Mouse (Mus musculus) liver, embryonic 16.5 days (tissue): ENCODE data around the gene Cog2. TPM values are rescaled to one million over a fixed set of nuclear protein-coding genes. Genes with fewer than 3 reads are reported as not detected.
A peak's percentile ranks its signal among the peaks of the same experiment; 100 is the strongest.

Experiments used
- ATAC-seq: fragments of 200-750 bp; cut with Nextera tagmentation; 2 replicates; pipeline ENCODE4 v1.8.0; 2017; ENCODE audit warnings: low read depth, mild to moderate bottlenecking, moderate number of reproducible peaks, moderate library complexity
- H3K27ac ChIP-seq: fragments of 300-500 bp; sonication (generic); 2 replicates; pipeline ENCODE4 v1.5.1; 2014; ENCODE audit warnings: mild to moderate bottlenecking, low read length
- H3K27me3 ChIP-seq: fragments of 300-500 bp; sonication (generic); 2 replicates; pipeline ENCODE4 v1.6.1; 2014; ENCODE audit warnings: low read depth, low read length, mixed read lengths; ENCODE audit not compliant: control insufficient read depth, insufficient read depth
- H3K36me3 ChIP-seq: fragments of 300-500 bp; sonication (generic); 2 replicates; pipeline ENCODE4 v1.6.1; 2014; ENCODE audit warnings: mild to moderate bottlenecking; ENCODE audit not compliant: control insufficient read depth, insufficient read depth
- H3K4me1 ChIP-seq: fragments of 300-500 bp; sonication (generic); 2 replicates; pipeline ENCODE4 v1.6.1; 2014; ENCODE audit warnings: low read depth, low read length, mixed read lengths; ENCODE audit not compliant: control insufficient read depth
- H3K4me2 ChIP-seq: fragments of 300-500 bp; sonication (generic); 2 replicates; pipeline ENCODE4 v1.6.1; 2014; ENCODE audit warnings: low read depth, low read length, mixed read lengths
- H3K4me3 ChIP-seq: fragments of 300-500 bp; sonication (generic); 2 replicates; pipeline ENCODE4 v1.5.1; 2014; ENCODE audit warnings: low read depth, mild to moderate bottlenecking, low read length
- H3K9ac ChIP-seq: fragments of 300-500 bp; sonication (generic); 2 replicates; pipeline ENCODE4 v1.6.1; 2014; ENCODE audit warnings: low read depth, low read length
- H3K9me3 ChIP-seq: fragments of 300-500 bp; sonication (generic); replicated peaks from 2 replicates; pipeline ENCODE4 v1.6.1; 2016; ENCODE audit warnings: low read length; ENCODE audit not compliant: control insufficient read depth
- WGBS: fragments of 180-500 bp; shearing (Covaris S2); extraction: QIAGEN DNeasy Blood & Tissue Kit; methylation state at CpG from one replicate; pipeline ENCODE4 v1.1.7; 2014; ENCODE audit not compliant: insufficient replicate concordance; 5-methylcytosine and 5-hydroxymethylcytosine counted together
- polyA plus RNA-seq: library from polyadenylated mRNA; unstranded; fragments of >200 nt; fragmentation: Nextera tagmentation; extraction: Ambion mirVana; gene quantifications from 2 replicates; pipeline ENCODE4 v1.2.1, GENCODE M21; 2015

Gene Cog2
- polyA plus RNA-seq, 1 experiment from 2014 or later, result 15.8 TPM

DNA sequence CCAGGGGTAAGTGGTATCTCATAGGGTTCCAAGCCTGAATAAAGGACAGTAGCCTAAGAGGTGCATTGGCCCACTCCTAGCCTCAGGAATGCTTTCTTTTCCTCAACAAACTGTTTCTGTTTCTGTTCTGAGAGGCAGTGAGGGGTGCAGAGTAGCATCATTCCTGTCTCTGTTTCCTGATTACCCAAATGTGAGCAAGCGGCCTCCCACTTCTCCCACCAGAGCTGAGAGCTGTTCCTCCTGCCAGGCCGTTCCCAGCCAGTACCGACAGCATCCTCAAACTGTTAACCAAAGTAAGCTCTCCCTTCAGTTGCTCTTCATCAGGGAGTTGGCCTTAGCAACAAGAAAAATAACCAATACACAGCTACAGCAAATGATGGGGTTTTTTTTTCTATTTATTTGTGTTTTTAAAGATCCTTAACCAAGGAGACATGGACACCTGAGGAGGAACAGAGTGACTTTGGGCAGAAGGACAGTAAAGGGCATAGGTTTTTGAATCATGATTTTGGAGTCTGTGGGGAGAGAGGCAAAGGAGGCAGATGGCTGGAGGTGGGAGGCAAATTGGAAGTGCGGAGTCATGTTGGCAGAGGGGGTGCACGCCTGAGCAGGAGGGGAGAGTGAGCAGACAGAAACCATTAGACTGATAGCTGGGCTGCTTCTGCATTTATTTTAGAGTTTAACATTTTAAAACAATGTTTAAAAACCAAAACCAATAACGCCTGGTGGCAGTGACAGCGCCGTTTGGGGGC, 12.8 kb upstream of the Cog2 start:
- no peaks in the 10 kb centered on the region for H3K27me3 ChIP-seq
- H3K36me3 ChIP-seq, result no peaks in the 10 kb centered on the region
- H3K4me2 ChIP-seq, result no peak overlapping the region
- no peak overlapping the region for H3K9ac ChIP-seq
- ATAC-seq, result no peak
- WGBS, result 67% methylated on average over 8 of the region's 8 CpGs
- H3K4me3 ChIP-seq, result no peak overlapping the region
- no peak overlapping the region for H3K27ac ChIP-seq
- no peaks in the 10 kb centered on the region for H3K9me3 ChIP-seq
- no peaks in the 10 kb centered on the region for H3K4me1 ChIP-seq

DNA sequence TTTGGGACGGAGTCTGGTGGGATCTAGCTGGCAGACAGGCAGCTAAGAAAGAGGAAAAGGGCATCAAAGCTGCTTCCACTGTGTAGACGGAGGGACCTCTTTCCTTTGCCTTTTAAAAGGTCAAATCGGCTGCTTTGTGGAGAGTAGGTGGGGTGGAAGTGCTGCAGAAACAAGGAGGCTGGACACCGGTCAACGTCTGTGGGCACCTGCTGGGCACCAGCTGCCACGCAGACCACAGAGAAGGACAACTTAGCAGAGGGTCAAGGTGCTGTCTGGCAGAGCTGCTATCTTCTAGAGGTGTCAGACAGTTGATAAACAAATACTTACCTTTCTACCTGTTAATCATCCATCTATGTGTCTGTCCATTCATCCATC, 12.3 kb upstream of the Cog2 start:
- H3K27ac ChIP-seq, result no peak overlapping the region
- no peaks in the 10 kb centered on the region for H3K4me1 ChIP-seq
- no peak overlapping the region for H3K9ac ChIP-seq
- no peaks in the 10 kb centered on the region for H3K36me3 ChIP-seq
- no peaks in the 10 kb centered on the region for H3K27me3 ChIP-seq
- H3K4me2 ChIP-seq, result no peak overlapping the region
- H3K4me3 ChIP-seq, result no peak overlapping the region
- no peaks in the 10 kb centered on the region for H3K9me3 ChIP-seq
- WGBS, result 63% methylated on average over 6 of the region's 6 CpGs
- ATAC-seq, result no peak

DNA sequence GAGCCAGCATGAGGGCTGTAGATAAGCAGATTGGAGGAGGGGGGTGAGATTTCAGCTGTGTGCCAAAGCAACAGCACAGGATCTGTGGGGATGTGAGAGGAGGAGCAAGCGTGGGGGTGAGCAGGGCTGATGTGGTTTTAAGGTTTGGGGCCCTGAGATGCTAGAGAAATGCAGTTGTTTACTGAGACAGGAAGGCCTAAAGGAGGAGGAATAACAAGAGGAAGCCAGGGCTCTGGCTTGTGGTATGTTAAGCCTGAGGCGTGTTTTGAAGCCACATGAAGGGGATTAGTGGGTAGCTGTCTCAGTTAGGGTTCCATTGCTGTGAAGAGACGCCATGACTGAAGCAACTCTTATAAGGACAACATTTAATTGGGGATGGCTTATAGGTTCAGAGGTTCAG, 11.4 kb upstream of the Cog2 start:
- no peaks in the 10 kb centered on the region for H3K36me3 ChIP-seq
- H3K4me3 ChIP-seq, result no peak overlapping the region
- H3K4me1 ChIP-seq, result no peaks in the 10 kb centered on the region
- no peaks in the 10 kb centered on the region for H3K27me3 ChIP-seq
- no peak overlapping the region for H3K9ac ChIP-seq
- ATAC-seq, result no peak
- H3K4me2 ChIP-seq, result no peak overlapping the region
- WGBS, result 43% methylated on average over 3 of the region's 3 CpGs
- H3K27ac ChIP-seq, result no peak overlapping the region
- no peaks in the 10 kb centered on the region for H3K9me3 ChIP-seq

DNA sequence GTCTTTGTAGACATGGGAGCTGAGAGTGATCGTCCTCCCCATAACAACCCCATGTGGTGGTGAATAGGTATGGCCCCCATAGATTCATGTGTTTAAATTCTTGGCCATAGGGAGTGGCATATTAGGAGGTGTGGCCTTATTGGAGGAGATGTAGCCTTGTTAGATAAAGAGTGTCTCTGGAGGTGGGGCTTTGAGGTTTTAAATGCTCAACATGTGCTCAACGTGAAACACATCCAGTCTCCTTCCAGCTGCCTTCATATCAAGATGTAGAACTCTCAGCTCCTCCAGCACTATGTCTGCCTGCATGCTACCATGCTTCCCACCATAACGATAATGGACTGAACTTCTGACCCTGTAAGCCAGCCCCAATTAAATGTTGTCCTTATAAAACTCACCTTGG, 4.5 kb upstream of the Cog2 start:
- Histone ChIP-seq H3K36me3 (no peaks in the 10 kb centered on the region), H3K27ac (no peak overlapping the region), H3K27me3 (no peaks in the 10 kb centered on the region), H3K4me3 (no peak overlapping the region), H3K4me1 (peaks cover 3% of the 10 kb centered on the region), H3K4me2 (no peak overlapping the region), H3K9me3 (no peaks in the 10 kb centered on the region), H3K9ac (no peak overlapping the region)
- no peak for ATAC-seq
- 35% methylated on average over 3 of the region's 3 CpGs for WGBS

DNA sequence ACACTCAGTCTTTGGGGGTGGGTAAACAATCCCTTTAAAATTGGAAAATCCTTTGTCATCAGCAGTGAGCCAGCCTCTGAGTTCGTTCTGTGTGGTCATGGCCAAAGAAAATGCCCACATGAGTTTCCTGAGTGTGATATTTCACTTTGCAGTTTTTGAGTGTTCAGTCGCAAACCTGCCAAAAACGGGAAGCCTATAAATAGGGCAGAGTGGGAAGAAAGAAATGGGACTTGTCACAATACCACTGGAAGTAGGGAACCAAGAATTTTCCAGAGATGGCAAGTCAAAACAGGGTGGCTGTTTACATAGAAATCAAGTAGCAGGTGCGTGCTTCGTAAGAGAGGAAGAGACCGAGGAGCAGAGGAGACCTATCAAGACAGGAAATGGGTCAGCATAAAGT, 4.0 kb upstream of the Cog2 start:
- 41% methylated on average over 6 of the region's 6 CpGs for WGBS
- peaks cover 6% of the 10 kb centered on the region for H3K4me1 ChIP-seq
- ATAC-seq, result no peak
- no peak overlapping the region for H3K9ac ChIP-seq
- H3K27me3 ChIP-seq, result no peaks in the 10 kb centered on the region
- H3K4me3 ChIP-seq, result no peak overlapping the region
- no peak overlapping the region for H3K4me2 ChIP-seq
- H3K36me3 ChIP-seq, result no peaks in the 10 kb centered on the region
- H3K9me3 ChIP-seq, result no peaks in the 10 kb centered on the region
- H3K27ac ChIP-seq, result no peak overlapping the region

DNA sequence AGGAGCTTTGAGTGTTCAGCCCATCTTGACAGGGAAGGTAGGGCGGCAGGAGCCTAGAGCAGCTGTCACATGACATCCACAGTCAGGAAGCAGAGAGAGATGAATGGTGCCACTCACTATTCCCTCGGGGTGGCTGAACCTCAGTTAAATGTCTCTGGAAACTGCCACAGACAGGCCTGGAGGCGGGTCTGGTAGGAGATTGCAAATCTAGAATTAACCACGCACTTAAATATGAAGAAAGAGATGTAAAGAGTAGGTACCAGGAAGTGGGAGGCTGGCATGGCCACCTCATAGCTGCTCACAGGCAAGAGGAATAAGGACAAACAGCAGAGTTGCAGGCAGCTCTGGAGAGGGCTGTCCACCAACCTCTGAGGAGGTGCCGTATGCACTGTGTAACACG, 3.4 kb upstream of the Cog2 start:
- no peak overlapping the region for H3K9ac ChIP-seq
- peaks cover 12% of the 10 kb centered on the region for H3K4me1 ChIP-seq
- H3K4me3 ChIP-seq, result no peak overlapping the region
- no peaks in the 10 kb centered on the region for H3K36me3 ChIP-seq
- no peak overlapping the region for H3K4me2 ChIP-seq
- no peak for ATAC-seq
- no peaks in the 10 kb centered on the region for H3K27me3 ChIP-seq
- H3K27ac ChIP-seq, result no peak overlapping the region
- H3K9me3 ChIP-seq, result no peaks in the 10 kb centered on the region
- WGBS, result 49% methylated on average over 6 of the region's 6 CpGs

DNA sequence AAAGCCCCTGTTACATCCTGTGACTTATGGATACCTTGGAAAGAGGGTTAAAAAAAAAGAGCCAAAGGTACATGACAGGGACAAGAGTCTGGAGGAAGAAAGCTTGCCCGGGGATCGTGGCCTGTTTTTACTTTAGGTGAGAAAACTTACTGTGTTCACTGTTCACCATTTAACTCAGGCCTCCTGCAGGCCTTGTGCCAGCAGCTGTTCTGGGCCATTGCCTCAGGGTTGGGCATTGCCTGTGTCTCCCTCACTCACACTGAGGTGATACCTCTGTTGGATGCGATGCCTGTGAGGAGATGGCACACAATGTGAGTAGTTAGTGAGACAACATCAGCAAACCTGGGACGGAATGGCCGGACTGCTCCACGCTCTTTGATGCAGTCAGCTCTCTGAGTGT, 1.4 kb downstream of the Cog2 start:
- H3K9me3 ChIP-seq, result no peaks in the 10 kb centered on the region
- H3K4me1 ChIP-seq, result peaks cover 13% of the 10 kb centered on the region
- H3K9ac ChIP-seq, result no peak overlapping the region; the same call in 1 of the 2 replicates
- H3K27me3 ChIP-seq, result no peaks in the 10 kb centered on the region
- H3K4me3 ChIP-seq, result peak overlapping the region; percentile 91
- 84% methylated on average over 6 of the region's 6 CpGs for WGBS
- peaks cover 8% of the 10 kb centered on the region for H3K36me3 ChIP-seq
- peak overlapping the region; percentile 77 for H3K4me2 ChIP-seq
- no peak overlapping the region for H3K27ac ChIP-seq
- ATAC-seq, result no peak

DNA sequence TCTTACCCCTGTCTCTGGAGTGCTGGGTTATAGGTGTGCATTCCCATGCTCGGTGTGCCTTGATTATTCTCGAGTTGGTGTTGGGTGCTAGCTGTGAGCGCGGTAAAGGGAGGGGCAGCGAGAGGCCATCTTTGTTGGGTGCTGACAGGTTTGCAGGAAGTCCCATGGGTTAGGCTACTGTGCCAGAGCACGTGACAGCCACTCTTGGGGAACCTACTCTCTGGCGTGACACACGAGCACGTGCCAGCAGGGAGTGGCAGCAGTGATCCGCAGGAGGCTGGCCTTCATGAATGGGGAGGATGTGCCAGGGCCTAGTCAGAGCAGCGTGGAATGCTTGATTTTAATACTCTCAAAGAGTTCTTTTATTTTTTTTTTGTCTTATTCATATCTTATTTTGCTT, 5.7 kb downstream of the Cog2 start:
- Histone ChIP-seq H3K4me1 (peaks cover 10% of the 10 kb centered on the region), H3K9ac (no peak overlapping the region), H3K27me3 (no peaks in the 10 kb centered on the region), H3K4me2 (no peak overlapping the region), H3K36me3 (peaks cover 17% of the 10 kb centered on the region), H3K9me3 (no peaks in the 10 kb centered on the region), H3K27ac (no peak overlapping the region), H3K4me3 (no peak overlapping the region)
- no peak for ATAC-seq
- WGBS, result 81% methylated on average over 11 of the region's 11 CpGs

DNA sequence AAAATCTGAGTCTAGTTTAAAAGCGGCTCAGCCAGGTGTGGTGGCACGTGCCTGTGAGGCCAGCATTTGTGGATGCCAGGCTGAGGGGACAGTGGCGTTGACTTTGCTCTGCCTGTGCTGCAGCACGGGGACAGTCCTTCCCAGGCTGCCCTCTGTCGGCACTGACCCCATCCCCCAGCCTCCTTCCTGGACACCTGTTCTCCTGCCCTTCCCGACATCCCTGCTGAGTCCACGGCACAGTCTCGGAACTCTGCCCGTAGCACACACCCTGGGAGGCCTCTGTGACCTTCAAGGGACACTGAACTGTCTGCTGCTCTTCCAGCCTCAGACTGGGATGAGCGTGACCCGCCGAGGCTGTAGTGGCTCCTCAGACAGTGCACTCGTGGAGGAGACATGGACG, 9.5 kb downstream of the Cog2 start:
- H3K9ac ChIP-seq, result no peak overlapping the region
- H3K4me1 ChIP-seq, result no peaks in the 10 kb centered on the region
- H3K27ac ChIP-seq, result no peak overlapping the region
- no peaks in the 10 kb centered on the region for H3K9me3 ChIP-seq
- peaks cover 24% of the 10 kb centered on the region for H3K36me3 ChIP-seq
- no peaks in the 10 kb centered on the region for H3K27me3 ChIP-seq
- H3K4me3 ChIP-seq, result no peak overlapping the region
- H3K4me2 ChIP-seq, result no peak overlapping the region
- WGBS, result 83% methylated on average over 14 of the region's 14 CpGs
- no peak for ATAC-seq
